Mouse (Mus musculus) limb, embryonic 11.5 days (tissue): ENCODE data around the gene Olfr902. TPM values are rescaled to one million over a fixed set of nuclear protein-coding genes. Genes with fewer than 3 reads are reported as not detected.

Experiments
- ATAC-seq: fragments of 200-750 bp; cut with Nextera tagmentation; 2 replicates; pipeline ENCODE4 v1.8.0; 2017; ENCODE audit warnings: low read depth; ENCODE audit not compliant: insufficient number of reproducible peaks, low FRiP score, low TSS enrichment
- DNase-seq: peaks from one replicate; pipeline ENCODE4 v3.0.0-alpha.2; 2015; ENCODE audit warnings: low spot score
- H3K27ac ChIP-seq: fragments of 300-500 bp; sonication (generic); replicated peaks from 2 replicates; pipeline ENCODE4 v1.5.1; 2014; ENCODE audit warnings: low read depth, mild to moderate bottlenecking, low read length
- H3K27me3 ChIP-seq: fragments of 300-500 bp; sonication (generic); 2 replicates; pipeline ENCODE4 v1.6.1; 2014; ENCODE audit warnings: mild to moderate bottlenecking, low read length, mixed read lengths; ENCODE audit not compliant: control insufficient read depth, insufficient read depth
- H3K36me3 ChIP-seq: fragments of 300-500 bp; sonication (generic); 2 replicates; pipeline ENCODE4 v1.6.1; 2014; ENCODE audit warnings: mild to moderate bottlenecking, low read length, moderate library complexity, mixed read lengths; ENCODE audit not compliant: control insufficient read depth, insufficient read depth
- H3K4me1 ChIP-seq: fragments of 300-500 bp; sonication (generic); 2 replicates; pipeline ENCODE4 v1.6.1; 2014; ENCODE audit warnings: low read length, mixed read lengths; ENCODE audit not compliant: control insufficient read depth, insufficient read depth
- H3K4me2 ChIP-seq: fragments of 300-500 bp; sonication (generic); 2 replicates; pipeline ENCODE4 v1.6.1; 2014; ENCODE audit warnings: low read depth, mild to moderate bottlenecking, moderate library complexity; ENCODE audit not compliant: severe bottlenecking
- H3K4me3 ChIP-seq: fragments of 300-500 bp; sonication (generic); 2 replicates; pipeline ENCODE4 v1.5.1; 2014; ENCODE audit warnings: low read depth, low read length
- H3K9ac ChIP-seq: fragments of 300-500 bp; sonication (generic); 2 replicates; pipeline ENCODE4 v1.6.1; 2014; ENCODE audit warnings: mild to moderate bottlenecking, low read length
- H3K9me3 ChIP-seq: fragments of 300-500 bp; sonication (generic); 2 replicates; pipeline ENCODE4 v1.6.1; 2016; ENCODE audit warnings: low read length; ENCODE audit not compliant: control insufficient read depth
- WGBS: fragments of 180-500 bp; shearing (Covaris S2); extraction: QIAGEN DNeasy Blood & Tissue Kit; methylation state at CpG from one replicate; pipeline ENCODE4 v1.1.7; 2014; 5-methylcytosine and 5-hydroxymethylcytosine counted together
- polyA plus RNA-seq: library from polyadenylated mRNA; unstranded; fragments of >200 nt; fragmentation: Nextera tagmentation; extraction: Ambion mirVana; gene quantifications from 2 replicates; pipeline ENCODE4 v1.2.1, GENCODE M21; 2014

Gene Olfr902
- polyA plus RNA-seq, 1 experiment from 2014 or later = not detected

- Histone ChIP-seq H3K4me3 (no peak within 1 kb of the TSS), H3K27me3 (no peaks in the 10 kb centered on the region), H3K36me3 (no peaks in the 10 kb centered on the region), H3K9ac (no peak within 1 kb of the TSS), H3K4me2 (no peak within 1 kb of the TSS), H3K4me1 (no peaks in the 10 kb centered on the region), H3K27ac (no peak within 1 kb of the TSS), H3K9me3 (no peaks in the 10 kb centered on the region)
- no peak for ATAC-seq
- no peak for DNase-seq
- WGBS = 87% methylated on average over 3 of the region's 3 CpGs
Measured at GRCm38 (mm10) chr9:38486785-38487184, 39.3 kb downstream of the Olfr902 start, which contains the start of gene Olfr906. Olfr906 (plus strand) TSS chr9:38487085.

GRCm38 (mm10) chr9:38495501-38495900, 48.0 kb downstream of the Olfr902 start, which contains the start of gene Olfr907:
Olfr907 (plus strand) TSS chr9:38495801.
- no peaks in the 10 kb centered on the region for H3K9me3 ChIP-seq
- DNase-seq (no peak), ATAC-seq (no peak)
- H3K9ac ChIP-seq = no peak within 1 kb of the TSS
- no peaks in the 10 kb centered on the region for H3K36me3 ChIP-seq
- no peak within 1 kb of the TSS for H3K4me3 ChIP-seq
- no peak within 1 kb of the TSS for H3K27ac ChIP-seq
- no peaks in the 10 kb centered on the region for H3K27me3 ChIP-seq
- no peak within 1 kb of the TSS for H3K4me2 ChIP-seq
- 84% methylated on average over 2 of the region's 2 CpGs for WGBS
- H3K4me1 ChIP-seq = no peaks in the 10 kb centered on the region

Other genes starting within 250 kb of the Olfr902 start
- not detected in 2 replicates for gene Olfr893, start 239.3 kb upstream of the Olfr902 start, polyA plus RNA-seq
- not detected in 2 replicates for gene Olfr894, start 229.6 kb upstream of the Olfr902 start, polyA plus RNA-seq
- not detected in 2 replicates for gene Olfr143, start 194.9 kb upstream of the Olfr902 start, polyA plus RNA-seq
- not detected in 2 replicates for gene Olfr895, start 179.8 kb upstream of the Olfr902 start, polyA plus RNA-seq
- gene Olfr896-ps1, start 156.5 kb upstream of the Olfr902 start, polyA plus RNA-seq = not detected in 2 replicates
- not detected in 2 replicates for gene Olfr25, start 118.6 kb upstream of the Olfr902 start, polyA plus RNA-seq
- gene Olfr898, start 99.2 kb upstream of the Olfr902 start, polyA plus RNA-seq = not detected in 2 replicates
- not detected in 2 replicates for gene Olfr250, start 80.8 kb upstream of the Olfr902 start, polyA plus RNA-seq
- gene Olfr251, start 70.6 kb upstream of the Olfr902 start, polyA plus RNA-seq = not detected in 2 replicates
- gene Olfr147, start 46.0 kb upstream of the Olfr902 start, polyA plus RNA-seq = not detected in 2 replicates
- gene Olfr901, start 18.2 kb upstream of the Olfr902 start, polyA plus RNA-seq = not detected in 2 replicates
- not detected in 2 replicates for gene Olfr904, start 15.5 kb downstream of the Olfr902 start, polyA plus RNA-seq
- gene Olfr905, start 23.5 kb downstream of the Olfr902 start, polyA plus RNA-seq = not detected in 2 replicates
- gene Olfr906, start 39.4 kb downstream of the Olfr902 start, polyA plus RNA-seq = not detected in 2 replicates
- not detected in 2 replicates for gene Olfr907, start 48.1 kb downstream of the Olfr902 start, polyA plus RNA-seq
- gene Olfr911-ps1, start 73.9 kb downstream of the Olfr902 start, polyA plus RNA-seq = not detected in 2 replicates
- not detected in 2 replicates for gene Olfr910, start 90.2 kb downstream of the Olfr902 start, polyA plus RNA-seq
- gene Olfr912, start 132.5 kb downstream of the Olfr902 start, polyA plus RNA-seq = not detected in 2 replicates
- not detected in 2 replicates for gene Olfr913, start 145.1 kb downstream of the Olfr902 start, polyA plus RNA-seq
- gene Olfr914, start 157.4 kb downstream of the Olfr902 start, polyA plus RNA-seq = not detected in 2 replicates
- gene Olfr916, start 212.2 kb downstream of the Olfr902 start, polyA plus RNA-seq = not detected in 2 replicates
- not detected in 2 replicates for gene Olfr917, start 218.2 kb downstream of the Olfr902 start, polyA plus RNA-seq
- not detected in 2 replicates for gene Olfr918, start 226.9 kb downstream of the Olfr902 start, polyA plus RNA-seq